Mouse (Mus musculus) monocyte, adult 5-6 weeks (primary cell): ENCODE measurements around the gene Esrp2. TPM values are rescaled to one million over a fixed set of nuclear protein-coding genes. Genes with fewer than 3 reads are reported as not detected.

Experiments
- ATAC-seq: fragments of 153-309, 156-312 bp; replicated peaks from 2 replicates; pipeline ENCODE4 v1.8.0; 2017; ENCODE audit warnings: mild to moderate bottlenecking; ENCODE audit not compliant: low TSS enrichment, insufficient number of reproducible peaks, severe bottlenecking, poor library complexity, low FRiP score
- total RNA-seq: library from RNA; stranded (forward); fragments of 200-1000, 200-491, 200-594 nt; gene quantifications from 3 replicates; pipeline ENCODE4 v1.2.3, GENCODE M21; 2017

Esrp2 gene
- not detected in 3 replicates for total RNA-seq

- ATAC-seq: no peak
Measured at GRCm38 (mm10) chr8:106136156-106137130, at the start of gene Esrp2. TSS of gene Esrp2 (minus strand) at chr8:106136974.

GRCm38 (mm10) chr8:106186394-106186793 lies 49.6 kb upstream of the Esrp2 start:
- no peak for ATAC-seq

- ATAC-seq: no peak
Measured at GRCm38 (mm10) chr8:106185628-106186270, 49.0 kb upstream of the Esrp2 start.

DNA sequence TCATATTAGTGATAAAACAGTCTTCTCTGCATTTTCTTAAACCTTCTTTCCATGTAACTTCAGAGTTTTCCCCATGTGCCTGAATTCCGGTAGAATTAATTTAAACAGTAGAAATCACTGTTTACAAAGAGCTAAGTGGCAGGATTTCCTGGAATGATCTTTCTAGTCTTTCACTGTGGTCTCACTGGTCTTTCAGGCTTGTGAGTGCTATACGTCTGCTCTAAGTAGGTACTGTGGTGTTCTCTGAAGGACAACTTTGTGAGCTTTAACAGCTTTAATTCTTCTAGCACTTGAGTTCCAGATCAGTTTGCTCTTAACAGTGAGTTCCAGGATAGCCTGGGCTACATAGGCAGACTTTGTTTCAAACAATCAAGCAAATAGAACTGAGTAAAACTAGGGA lies 41.7 kb upstream of the Esrp2 start:
- no peak for ATAC-seq

DNA sequence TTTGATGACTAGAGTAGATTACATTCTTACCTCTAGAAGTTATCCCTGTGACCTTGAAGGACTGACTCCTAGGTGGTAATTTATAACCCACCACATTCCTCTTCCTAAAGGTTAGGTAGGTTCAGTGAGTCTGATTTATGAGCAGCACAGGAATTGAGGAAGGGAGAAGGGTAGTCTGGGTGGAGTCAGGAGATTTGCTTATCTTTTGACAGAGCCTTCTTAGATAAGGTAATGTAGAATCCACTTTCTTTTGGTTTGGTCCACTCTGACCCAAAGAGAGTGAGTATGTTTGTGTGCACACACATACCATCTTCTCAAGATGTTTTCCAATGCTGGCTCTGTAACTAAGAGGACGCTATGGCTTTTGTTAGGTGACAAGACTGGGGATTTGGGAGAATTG lies 40.8 kb upstream of the Esrp2 start:
- no peak for ATAC-seq

GRCm38 (mm10) chr8:106176891-106177290 lies 40.1 kb upstream of the Esrp2 start:
- no peak for ATAC-seq

GRCm38 (mm10) chr8:106173566-106173965 lies 36.8 kb upstream of the Esrp2 start:
- no peak for ATAC-seq

GRCm38 (mm10) chr8:106169934-106170480 lies 33.2 kb upstream of the Esrp2 start:
- no peak for ATAC-seq

DNA sequence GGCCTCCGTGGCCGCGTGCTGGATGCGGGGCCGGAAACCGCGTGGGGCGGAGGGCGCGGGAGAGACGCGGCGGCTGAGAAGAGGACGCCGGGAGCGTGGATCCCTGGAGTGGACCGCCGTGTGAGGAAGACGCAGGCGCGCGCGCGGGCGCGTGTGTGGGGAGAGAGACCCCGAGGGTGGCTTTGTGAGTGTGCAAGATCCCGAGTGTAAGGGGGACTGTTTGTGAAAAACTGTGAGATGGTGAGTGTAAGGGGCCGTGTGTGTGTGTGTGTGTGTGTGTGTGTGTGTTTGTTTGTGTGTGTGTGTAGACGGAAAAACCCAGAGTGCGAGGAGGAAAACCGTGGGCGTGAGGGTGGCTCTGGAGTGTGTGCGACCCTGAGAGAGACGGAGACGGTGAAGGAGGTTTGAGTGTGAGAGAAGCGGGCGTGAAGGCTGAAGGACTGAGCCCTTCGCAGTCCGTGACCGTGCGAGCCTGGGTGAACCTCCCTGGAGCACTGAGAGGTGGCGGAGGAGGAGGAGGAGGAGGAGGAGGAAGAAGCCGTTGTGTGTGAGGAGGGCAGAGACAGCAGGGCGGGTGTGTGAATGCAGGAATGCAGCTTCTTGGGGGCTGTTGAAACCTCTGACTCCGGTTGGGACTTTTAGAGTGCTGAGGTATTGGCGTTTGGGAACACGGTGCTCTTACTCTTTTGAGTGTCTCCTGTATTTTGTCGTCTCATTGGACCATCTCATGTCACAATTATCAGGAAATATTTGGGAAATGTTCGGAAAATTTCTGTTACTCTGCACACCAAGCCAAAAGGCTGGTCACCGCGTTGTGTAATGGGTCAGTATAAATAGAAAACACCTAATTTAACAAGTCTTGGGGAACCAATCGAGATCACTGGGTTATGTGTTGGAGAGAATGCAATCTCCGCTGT lies 32.5 kb upstream of the Esrp2 start:
- ATAC-seq: peak; percentile 46

DNA sequence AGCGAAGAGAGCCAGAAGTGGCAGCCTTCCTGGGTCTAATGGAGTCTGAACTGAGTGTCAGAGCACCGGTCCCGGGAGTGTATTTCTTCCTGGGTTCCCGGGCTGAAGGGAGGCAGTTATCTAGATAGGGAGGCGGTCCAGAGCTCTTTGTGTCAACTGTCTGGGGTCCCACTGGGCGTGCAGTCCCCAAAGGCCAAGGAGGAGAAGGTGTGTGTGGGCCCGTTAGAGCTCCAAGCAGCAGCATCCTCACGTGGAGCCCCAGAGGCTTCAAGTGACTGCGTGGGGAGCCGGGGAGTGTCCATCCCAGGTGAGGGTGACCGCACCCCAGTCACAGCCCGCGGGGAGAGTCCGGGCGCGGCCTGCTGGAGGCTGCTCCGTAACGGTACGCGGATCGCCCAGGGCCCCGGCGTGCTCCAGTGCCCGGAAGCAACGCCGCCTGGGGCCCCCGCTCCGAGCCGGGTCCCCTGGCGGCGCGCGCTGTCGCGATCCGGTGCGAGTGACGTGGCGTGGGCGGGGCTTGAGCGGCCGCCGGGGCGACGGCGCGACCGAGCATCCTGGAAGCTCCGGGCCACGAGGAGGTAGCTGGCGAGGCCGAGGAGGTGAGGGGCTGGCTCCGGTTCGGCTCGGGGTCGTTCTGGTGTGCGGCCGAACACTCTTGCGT lies 31.7 kb upstream of the Esrp2 start, which contains the start of gene Slc7a6:
Gene Slc7a6 (plus strand): TSS at position 502 of the 661 bp plus-strand sequence.
- peak; percentile 58 for ATAC-seq

DNA sequence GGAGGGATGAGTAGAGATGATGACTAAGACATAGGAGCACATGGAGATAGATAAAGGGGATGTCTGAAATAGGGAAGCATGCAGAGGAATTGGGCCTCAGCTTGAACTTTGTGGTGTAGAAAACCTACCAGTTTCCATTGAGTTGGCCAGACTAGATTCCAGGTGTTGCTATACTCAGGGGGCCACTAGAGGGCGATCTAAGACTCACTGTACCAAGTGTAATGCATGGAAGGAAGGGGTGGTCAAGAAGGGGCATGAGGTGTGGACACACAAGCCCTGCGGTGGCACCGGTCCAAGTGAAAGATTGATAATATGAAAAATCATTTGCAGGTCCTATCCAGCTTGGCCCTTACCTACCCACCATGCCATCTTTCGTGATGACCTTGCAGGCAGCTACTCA lies 28.7 kb upstream of the Esrp2 start:
- ATAC-seq: peak; percentile 57

- ATAC-seq: no peak
Measured at GRCm38 (mm10) chr8:106163251-106163650, 26.5 kb upstream of the Esrp2 start.

GRCm38 (mm10) chr8:106159876-106160275 lies 23.1 kb upstream of the Esrp2 start:
- ATAC-seq: no peak

- ATAC-seq: no peak
Measured at GRCm38 (mm10) chr8:106158381-106158780, 21.6 kb upstream of the Esrp2 start.

DNA sequence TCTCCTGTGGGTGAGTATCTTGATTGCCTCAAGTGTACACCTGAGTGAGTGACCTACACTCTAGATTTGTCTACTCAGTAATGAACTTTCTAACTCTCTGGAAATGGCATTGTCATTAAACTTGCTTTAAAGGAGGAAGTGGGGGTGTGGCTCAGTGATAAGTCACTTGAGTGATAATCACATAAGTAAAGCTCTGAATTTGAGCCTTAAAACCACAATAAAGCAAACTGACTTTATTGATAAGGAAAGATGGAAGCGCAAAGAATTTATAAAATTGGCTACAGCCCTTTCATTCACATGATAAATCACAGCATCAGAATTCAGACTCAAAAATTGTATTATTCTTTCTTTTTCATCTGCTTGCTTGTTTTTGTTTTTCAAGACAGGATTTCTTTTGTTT lies 20.6 kb upstream of the Esrp2 start:
- no peak for ATAC-seq

- no peak for ATAC-seq
Measured at GRCm38 (mm10) chr8:106152876-106153275, 16.1 kb upstream of the Esrp2 start.

DNA sequence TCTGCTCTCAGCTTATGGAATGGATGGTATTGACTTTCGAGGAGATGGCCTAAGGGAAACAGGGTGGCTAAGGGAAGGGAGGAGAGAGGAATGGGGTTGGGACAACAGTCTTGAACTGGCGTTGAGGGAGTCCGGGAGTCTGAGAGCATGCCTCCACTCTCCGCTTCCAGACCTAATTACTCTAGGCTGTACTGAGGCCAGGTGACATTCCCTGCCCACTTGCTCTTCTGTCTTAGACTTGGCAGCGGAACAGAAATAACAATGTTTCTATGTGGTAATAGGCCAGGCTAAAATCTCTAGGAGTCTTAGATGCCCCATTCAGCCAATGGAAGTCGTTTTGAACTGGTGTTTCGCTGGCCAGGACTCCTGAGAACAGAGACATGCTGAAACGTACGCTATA lies 14.3 kb upstream of the Esrp2 start:
- ATAC-seq: no peak

- ATAC-seq: no peak
Measured at GRCm38 (mm10) chr8:106150653-106151000, 13.9 kb upstream of the Esrp2 start.
